Mouse (Mus musculus) cerebellum, postnatal 10 days (tissue): ENCODE measurements around the gene Rpl29.

Source experiments
- DNase-seq, 2 experiments: peaks; one replicate each; pipeline ENCODE4 v3.0.0; 2021; ENCODE audit warnings: mixed read lengths in 2 of 2

The Rpl29 gene

GRCm38 (mm10) chr9:106473753-106474105 lies 44.5 kb downstream of the Rpl29 start:
- peak; percentile 53 to 55 for DNase-seq

GRCm38 (mm10) chr9:106474456-106474855 lies 45.2 kb downstream of the Rpl29 start:
- peak; percentile 90 for DNase-seq

- DNase-seq = peak; percentile 36 to 38
These were observed 45.8 kb downstream of the Rpl29 start for GRCm38 (mm10) chr9:106475046-106475445.

DNA sequence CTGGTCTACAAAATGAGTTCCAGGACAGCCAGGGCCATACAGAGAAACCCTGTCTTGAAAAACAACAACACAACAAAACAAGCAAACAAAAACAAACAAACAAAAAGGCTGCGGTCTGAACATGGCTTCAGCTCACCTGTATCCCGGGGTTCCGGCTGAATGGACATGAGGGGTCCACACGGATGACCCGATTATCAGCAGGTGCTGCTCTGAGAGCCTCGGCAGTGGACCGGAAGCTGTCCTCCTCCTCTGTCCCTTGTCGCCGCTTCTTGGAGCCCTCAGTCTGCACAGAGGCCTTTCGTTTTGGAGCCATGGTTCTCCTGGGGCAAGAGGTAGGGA lies 46.4 kb downstream of the Rpl29 start, which contains the start of gene Rrp9:
TSS of gene Rrp9 (plus strand) at position 301 of the 339 bp plus-strand sequence.
- DNase-seq = peak in 1 of 2 experiments; percentile 29

DNA sequence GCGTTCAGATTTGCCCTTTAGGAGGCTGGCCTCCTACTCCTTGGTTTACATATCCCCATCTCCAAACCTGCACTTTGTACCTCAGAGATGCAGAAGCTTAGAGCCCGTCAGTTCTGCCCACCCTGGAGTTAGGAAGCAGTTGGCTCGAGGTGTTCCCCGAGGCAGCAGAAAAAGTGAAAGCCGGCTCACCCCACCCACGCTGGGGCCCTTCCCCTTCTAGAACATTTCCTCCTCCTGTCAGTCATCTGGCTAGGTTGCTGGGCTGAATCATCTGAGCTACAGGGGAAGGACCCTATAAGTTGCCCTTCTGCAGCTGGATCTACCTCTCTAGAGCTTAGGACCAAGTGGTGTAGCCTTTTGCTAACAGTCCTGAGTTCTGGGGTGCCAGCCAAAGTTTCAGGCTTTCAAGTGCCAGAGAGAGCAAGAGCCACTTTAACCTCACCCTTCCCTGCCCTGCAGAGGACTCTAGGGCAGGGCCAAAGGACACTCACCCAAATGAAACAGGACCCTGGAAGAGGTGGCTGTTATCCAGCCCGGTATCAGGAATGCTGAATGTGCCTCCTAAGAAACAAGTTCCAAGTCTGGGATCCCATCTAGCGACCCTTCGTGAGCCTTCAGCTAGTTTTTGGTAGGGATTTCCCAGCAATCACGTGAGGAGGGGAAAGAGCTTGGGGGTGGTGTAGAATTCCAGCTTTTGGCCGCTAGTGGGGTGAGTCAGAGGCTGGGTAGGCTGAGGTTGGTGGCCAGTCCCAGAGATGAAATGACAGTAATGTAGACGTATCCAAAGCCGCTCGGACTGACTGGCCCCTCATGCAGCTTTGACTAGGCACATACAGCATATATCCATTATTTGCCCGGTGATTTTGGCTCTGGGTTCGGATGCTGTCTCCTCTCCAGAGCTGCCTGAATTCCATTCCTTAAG lies 47.0 kb downstream of the Rpl29 start:
- no peak for DNase-seq

- DNase-seq = peak; percentile 98 to 99
These were observed 47.8 kb downstream of the Rpl29 start, which contains the start of gene Parp3 for GRCm38 (mm10) chr9:106476924-106477484. Parp3 (minus strand) TSS chr9:106476949.

- peak in 1 of 2 experiments; percentile 28 for DNase-seq
These were observed 48.4 kb downstream of the Rpl29 start for GRCm38 (mm10) chr9:106477649-106478048.

- peak in 1 of 2 experiments; percentile 1 for DNase-seq
These were observed 48.8 kb downstream of the Rpl29 start for GRCm38 (mm10) chr9:106478101-106478500.

GRCm38 (mm10) chr9:106480541-106480940 lies 51.3 kb downstream of the Rpl29 start:
- peak in 1 of 2 experiments; percentile 1 for DNase-seq

DNA sequence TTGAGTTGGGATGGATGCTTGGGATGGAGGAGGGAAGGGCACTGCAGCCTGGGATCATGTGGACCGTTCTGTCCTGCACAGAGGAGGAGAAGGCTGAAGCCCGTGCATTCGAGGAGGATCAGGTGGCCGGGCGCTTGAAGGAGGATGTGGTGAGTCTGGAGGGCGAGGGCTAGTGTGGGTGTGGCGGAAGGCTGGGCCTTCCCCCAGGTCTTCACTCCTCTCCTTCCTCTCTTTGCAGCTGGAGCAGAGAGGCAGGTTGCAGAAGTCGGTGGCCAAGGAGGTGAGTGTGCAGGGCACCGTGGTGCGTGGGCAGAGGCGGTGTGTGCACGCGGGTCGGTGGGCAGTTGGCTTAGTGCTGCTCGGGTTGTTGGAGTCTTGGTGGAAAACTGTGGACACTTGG lies 51.8 kb downstream of the Rpl29 start:
- peak in 1 of 2 experiments; percentile 2 for DNase-seq
